Mouse (Mus musculus): ENCODE measurements around the gene Fbxo48. TPM values are rescaled to one million over a fixed set of nuclear protein-coding genes. Genes with fewer than 3 reads are reported as not detected.

Gene Fbxo48
- polyA plus RNA-seq, 1 experiment from 2014 or later = 1.1 TPM

GRCm38 (mm10) chr11:16989885-16990284, 38.7 kb downstream of the Fbxo48 start:
- no peaks in the 10 kb centered on the region for H3K27me3 ChIP-seq (ENCODE audit: control insufficient read depth, insufficient read depth, low read length)
- H3K4me1 ChIP-seq (ENCODE audit: control insufficient read depth in 2 of 2, insufficient read depth in 2 of 2, low read length in 2 of 2) = no peaks in the 10 kb centered on the region
- 79% methylated on average over 5 of the region's 5 CpGs for WGBS
- H3K27ac ChIP-seq (replicated peaks in 1 of 2; ENCODE audit: control insufficient read depth in 1 of 2, insufficient read depth in 1 of 2, low read depth in 2 of 2, low read length in 2 of 2) = no peak overlapping the region
- no peaks in the 10 kb centered on the region for H3K36me3 ChIP-seq (ENCODE audit: control insufficient read depth, insufficient read depth, low read length)
- no peak overlapping the region for H3K4me2 ChIP-seq (ENCODE audit: low read length)
- H3K9ac ChIP-seq (ENCODE audit: low read length) = no peak overlapping the region
- no peaks in the 10 kb centered on the region for H3K9me3 ChIP-seq (ENCODE audit: control insufficient read depth, low read length)
- H3K4me3 ChIP-seq (ENCODE audit: control insufficient read depth in 1 of 2, insufficient read depth in 1 of 2, low read depth in 1 of 2, low read length in 2 of 2) = no peak overlapping the region
- ATAC-seq (ENCODE audit: insufficient number of reproducible peaks, insufficient read depth, low FRiP score, low read depth) = no peak

- no peaks in the 10 kb centered on the region for H3K36me3 ChIP-seq (ENCODE audit: control insufficient read depth, insufficient read depth, low read length)
- ATAC-seq (ENCODE audit: insufficient number of reproducible peaks, insufficient read depth, low FRiP score, low read depth) = no peak
- no peak overlapping the region for H3K4me3 ChIP-seq (ENCODE audit: control insufficient read depth in 1 of 2, insufficient read depth in 1 of 2, low read depth in 1 of 2, low read length in 2 of 2)
- no peak overlapping the region for H3K9ac ChIP-seq (ENCODE audit: low read length)
- no peak overlapping the region for H3K27ac ChIP-seq (replicated peaks in 1 of 2; ENCODE audit: control insufficient read depth in 1 of 2, insufficient read depth in 1 of 2, low read depth in 2 of 2, low read length in 2 of 2)
- no peaks in the 10 kb centered on the region for H3K9me3 ChIP-seq (ENCODE audit: control insufficient read depth, low read length)
- H3K4me1 ChIP-seq (ENCODE audit: control insufficient read depth in 2 of 2, insufficient read depth in 2 of 2, low read length in 2 of 2) = no peaks in the 10 kb centered on the region
- no peaks in the 10 kb centered on the region for H3K27me3 ChIP-seq (ENCODE audit: control insufficient read depth, insufficient read depth, low read length)
- WGBS = 73% methylated on average over 6 of the region's 6 CpGs
- H3K4me2 ChIP-seq (ENCODE audit: low read length) = no peak overlapping the region
Observed at GRCm38 (mm10) chr11:16992880-16993279, 41.7 kb downstream of the Fbxo48 start.

DNA sequence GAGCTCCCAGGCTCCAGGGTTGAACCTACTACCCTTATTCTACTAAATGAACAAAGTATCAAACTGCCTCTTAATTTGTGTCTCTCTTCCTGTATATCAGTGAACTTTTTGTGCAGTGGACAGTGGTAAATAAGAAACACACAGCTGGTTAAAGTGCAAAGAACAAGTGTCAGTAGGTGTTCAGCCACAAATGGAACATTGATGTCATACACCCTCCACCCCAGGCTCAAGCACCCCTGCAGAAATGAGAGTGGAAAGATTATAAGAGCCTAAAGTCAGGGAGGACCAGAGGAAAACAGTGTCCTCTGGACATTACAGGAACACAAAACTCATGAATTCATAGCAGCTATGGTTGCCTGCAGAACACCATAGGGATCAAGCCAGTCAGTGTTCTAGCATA, 45.6 kb downstream of the Fbxo48 start:
- Histone ChIP-seq H3K36me3 (ENCODE audit: control insufficient read depth, insufficient read depth, low read length) (no peaks in the 10 kb centered on the region), H3K4me1 (ENCODE audit: control insufficient read depth in 2 of 2, insufficient read depth in 2 of 2, low read length in 2 of 2) (no peaks in the 10 kb centered on the region), H3K4me2 (ENCODE audit: low read length) (no peak overlapping the region), H3K9me3 (ENCODE audit: control insufficient read depth, low read length) (no peaks in the 10 kb centered on the region), H3K27ac (replicated peaks in 1 of 2; ENCODE audit: control insufficient read depth in 1 of 2, insufficient read depth in 1 of 2, low read depth in 2 of 2, low read length in 2 of 2) (no peak overlapping the region), H3K9ac (ENCODE audit: low read length) (no peak overlapping the region), H3K4me3 (ENCODE audit: control insufficient read depth in 1 of 2, insufficient read depth in 1 of 2, low read depth in 1 of 2, low read length in 2 of 2) (no peak overlapping the region), H3K27me3 (ENCODE audit: control insufficient read depth, insufficient read depth, low read length) (no peaks in the 10 kb centered on the region)
- ATAC-seq (ENCODE audit: insufficient number of reproducible peaks, insufficient read depth, low FRiP score, low read depth) = no peak

- H3K4me3 ChIP-seq (ENCODE audit: control insufficient read depth in 1 of 2, insufficient read depth in 1 of 2, low read depth in 1 of 2, low read length in 2 of 2) = no peak overlapping the region
- H3K4me2 ChIP-seq (ENCODE audit: low read length) = no peak overlapping the region
- H3K4me1 ChIP-seq (ENCODE audit: control insufficient read depth in 2 of 2, insufficient read depth in 2 of 2, low read length in 2 of 2) = no peaks in the 10 kb centered on the region
- ATAC-seq (ENCODE audit: insufficient number of reproducible peaks, insufficient read depth, low FRiP score, low read depth) = no peak
- no peaks in the 10 kb centered on the region for H3K36me3 ChIP-seq (ENCODE audit: control insufficient read depth, insufficient read depth, low read length)
- H3K9me3 ChIP-seq (ENCODE audit: control insufficient read depth, low read length) = no peaks in the 10 kb centered on the region
- no peak overlapping the region for H3K9ac ChIP-seq (ENCODE audit: low read length)
- no peak overlapping the region for H3K27ac ChIP-seq (replicated peaks in 1 of 2; ENCODE audit: control insufficient read depth in 1 of 2, insufficient read depth in 1 of 2, low read depth in 2 of 2, low read length in 2 of 2)
- no peaks in the 10 kb centered on the region for H3K27me3 ChIP-seq (ENCODE audit: control insufficient read depth, insufficient read depth, low read length)
Observed at GRCm38 (mm10) chr11:16997465-16997864, 46.3 kb downstream of the Fbxo48 start.

DNA sequence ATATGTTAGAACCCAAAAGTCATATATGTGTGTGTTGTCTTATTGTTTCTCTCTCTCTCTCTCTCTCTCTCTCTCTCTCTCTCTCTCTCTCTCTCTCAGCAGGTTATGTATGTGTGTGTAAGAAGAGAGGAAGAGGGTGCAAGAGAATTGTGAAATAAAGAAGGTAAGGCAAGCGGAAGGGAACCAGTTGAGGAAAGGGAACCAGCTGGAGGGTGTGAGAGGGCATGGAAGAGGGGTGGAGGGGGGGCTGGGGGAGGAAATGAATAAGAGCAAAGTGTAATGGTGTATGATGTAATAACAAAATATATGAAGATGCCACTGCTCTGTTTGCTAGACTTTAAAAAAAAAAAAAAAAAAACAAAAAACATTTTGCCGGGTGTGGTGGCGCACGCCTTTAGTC, 48.2 kb downstream of the Fbxo48 start:
- Histone ChIP-seq H3K27me3 (ENCODE audit: control insufficient read depth, insufficient read depth, low read length) (no peaks in the 10 kb centered on the region), H3K9me3 (ENCODE audit: control insufficient read depth, low read length) (no peaks in the 10 kb centered on the region), H3K36me3 (ENCODE audit: control insufficient read depth, insufficient read depth, low read length) (no peaks in the 10 kb centered on the region), H3K27ac (replicated peaks in 1 of 2; ENCODE audit: control insufficient read depth in 1 of 2, insufficient read depth in 1 of 2, low read depth in 2 of 2, low read length in 2 of 2) (no peak overlapping the region), H3K9ac (ENCODE audit: low read length) (no peak overlapping the region), H3K4me1 (ENCODE audit: control insufficient read depth in 2 of 2, insufficient read depth in 2 of 2, low read length in 2 of 2) (no peaks in the 10 kb centered on the region), H3K4me2 (ENCODE audit: low read length) (no peak overlapping the region), H3K4me3 (ENCODE audit: control insufficient read depth in 1 of 2, insufficient read depth in 1 of 2, low read depth in 1 of 2, low read length in 2 of 2) (no peak overlapping the region)
- ATAC-seq (ENCODE audit: insufficient number of reproducible peaks, insufficient read depth, low FRiP score, low read depth) = no peak
- WGBS = 91% methylated on average over 4 of the region's 4 CpGs

GRCm38 (mm10) chr11:16999933-17000332, 48.8 kb downstream of the Fbxo48 start:
- no peak for ATAC-seq (ENCODE audit: insufficient number of reproducible peaks, insufficient read depth, low FRiP score, low read depth)
- Histone ChIP-seq H3K36me3 (ENCODE audit: control insufficient read depth, insufficient read depth, low read length) (no peaks in the 10 kb centered on the region), H3K4me2 (ENCODE audit: low read length) (no peak overlapping the region), H3K9ac (ENCODE audit: low read length) (no peak overlapping the region), H3K27ac (replicated peaks in 1 of 2; ENCODE audit: control insufficient read depth in 1 of 2, insufficient read depth in 1 of 2, low read depth in 2 of 2, low read length in 2 of 2) (no peak overlapping the region), H3K4me1 (ENCODE audit: control insufficient read depth in 2 of 2, insufficient read depth in 2 of 2, low read length in 2 of 2) (no peaks in the 10 kb centered on the region), H3K27me3 (ENCODE audit: control insufficient read depth, insufficient read depth, low read length) (no peaks in the 10 kb centered on the region), H3K4me3 (ENCODE audit: control insufficient read depth in 1 of 2, insufficient read depth in 1 of 2, low read depth in 1 of 2, low read length in 2 of 2) (no peak overlapping the region), H3K9me3 (ENCODE audit: control insufficient read depth, low read length) (no peaks in the 10 kb centered on the region)

- H3K4me3 ChIP-seq (ENCODE audit: control insufficient read depth in 1 of 2, insufficient read depth in 1 of 2, low read depth in 1 of 2, low read length in 2 of 2) = no peak overlapping the region
- no peaks in the 10 kb centered on the region for H3K27me3 ChIP-seq (ENCODE audit: control insufficient read depth, insufficient read depth, low read length)
- 70% methylated on average over 9 of the region's 9 CpGs for WGBS
- H3K9ac ChIP-seq (ENCODE audit: low read length) = no peak overlapping the region
- H3K36me3 ChIP-seq (ENCODE audit: control insufficient read depth, insufficient read depth, low read length) = no peaks in the 10 kb centered on the region
- H3K27ac ChIP-seq (replicated peaks in 1 of 2; ENCODE audit: control insufficient read depth in 1 of 2, insufficient read depth in 1 of 2, low read depth in 2 of 2, low read length in 2 of 2) = no peak overlapping the region
- no peak for ATAC-seq (ENCODE audit: insufficient number of reproducible peaks, insufficient read depth, low FRiP score, low read depth)
- no peak overlapping the region for H3K4me2 ChIP-seq (ENCODE audit: low read length)
- H3K9me3 ChIP-seq (ENCODE audit: control insufficient read depth, low read length) = no peaks in the 10 kb centered on the region
- H3K4me1 ChIP-seq (ENCODE audit: control insufficient read depth in 2 of 2, insufficient read depth in 2 of 2, low read length in 2 of 2) = no peaks in the 10 kb centered on the region
Observed at GRCm38 (mm10) chr11:17000353-17001334, 49.5 kb downstream of the Fbxo48 start.

Data from heart, embryonic 14.5 days (tissue).